Mouse (Mus musculus) gonadal fat pad, adult 2 months (tissue): ENCODE data around the gene Prkaca. TPM values are rescaled to one million over a fixed set of nuclear protein-coding genes. Genes with fewer than 3 reads are reported as not detected.

Experiments
- DNase-seq: peaks from one replicate; pipeline ENCODE4 v3.0.0-alpha.2; 2012; ENCODE audit warnings: low read depth
- polyA plus RNA-seq: library from polyadenylated mRNA; depleted of rRNA; stranded (reverse); fragments of >200 nt; gene quantifications from 2 replicates; pipeline ENCODE4 v1.2.3, GENCODE M21; 2012; rRNA removed

The Prkaca gene
- polyA plus RNA-seq, 1 experiment, result 127 TPM

- no peak for DNase-seq
These were observed 65.2 kb downstream of the Prkaca start for GRCm38 (mm10) chr8:84038015-84038414.

- DNase-seq, result no peak
These were observed 66.3 kb downstream of the Prkaca start for GRCm38 (mm10) chr8:84039050-84039449.

GRCm38 (mm10) chr8:84042066-84042947 is 69.5 kb downstream of the Prkaca start, which contains the start of gene Il27ra:
Il27ra (minus strand) TSS chr8:84042589.
- DNase-seq, result no peak

GRCm38 (mm10) chr8:84042948-84043342 is 70.2 kb downstream of the Prkaca start:
- no peak for DNase-seq

GRCm38 (mm10) chr8:84044103-84044502 is 71.3 kb downstream of the Prkaca start:
- DNase-seq, result no peak

GRCm38 (mm10) chr8:84044900-84045299 is 72.1 kb downstream of the Prkaca start, which contains the start of gene Rln3:
Rln3 (minus strand) TSS chr8:84045000.
- DNase-seq, result no peak

Other genes starting within 250 kb of the Prkaca start
- 173 and 176 TPM in 2 replicates for gene Adgre5, start 231.7 kb upstream of the Prkaca start, polyA plus RNA-seq
- gene Adgrl1, start 72.9 kb upstream of the Prkaca start, polyA plus RNA-seq, result 66.4 and 70.0 TPM in 2 replicates
- gene Gm10644, start 17.8 kb upstream of the Prkaca start, polyA plus RNA-seq, result 3.2 and 3.3 TPM in 2 replicates
- 3.9 and 6.3 TPM in 2 replicates for gene Asf1b, start 17.5 kb upstream of the Prkaca start, polyA plus RNA-seq
- 32.3 and 36.3 TPM in 2 replicates for gene Samd1, start 24.7 kb downstream of the Prkaca start, polyA plus RNA-seq
- 0.28 TPM in 2 replicates for gene 1700067K01Rik, start 28.5 kb downstream of the Prkaca start, polyA plus RNA-seq
- 0.86 and 1.1 TPM in 2 replicates for gene 2210011C24Rik, start 39.2 kb downstream of the Prkaca start, polyA plus RNA-seq
- 0.49 and 1.0 TPM in 2 replicates for gene Palm3, start 48.5 kb downstream of the Prkaca start, polyA plus RNA-seq
- gene Il27ra, start 69.6 kb downstream of the Prkaca start, polyA plus RNA-seq, result 2.3 and 3.1 TPM in 2 replicates
- gene Rln3, start 72.0 kb downstream of the Prkaca start, polyA plus RNA-seq, result 0.24 TPM in 1 of 2 replicates, not detected in the other
- gene Gm10643, start 92.1 kb downstream of the Prkaca start, polyA plus RNA-seq, result 0.97 and 1.3 TPM in 2 replicates
- 13.2 and 16.8 TPM in 2 replicates for gene Rfx1, start 93.8 kb downstream of the Prkaca start, polyA plus RNA-seq
- 22.0 and 28.8 TPM in 2 replicates for gene Dcaf15, start 131.8 kb downstream of the Prkaca start, polyA plus RNA-seq
- gene Podnl1, start 153.0 kb downstream of the Prkaca start, polyA plus RNA-seq, result 0.51 and 0.81 TPM in 2 replicates
- 25.4 and 25.7 TPM in 2 replicates for gene Cc2d1a, start 174.9 kb downstream of the Prkaca start, polyA plus RNA-seq
- 2.4 TPM in 2 replicates for gene 4930432K21Rik, start 175.0 kb downstream of the Prkaca start, polyA plus RNA-seq
- 0.95 and 1.4 TPM in 2 replicates for gene Nanos3, start 212.2 kb downstream of the Prkaca start, polyA plus RNA-seq